Mouse (Mus musculus): ENCODE measurements at regions not wholly inside any gene's neighbourhood (a gene's known extent, or its start where the extent isn't known, plus 50 kb on each side); places are given as distances from the start of the nearest gene placed in this dataset.

DNA sequence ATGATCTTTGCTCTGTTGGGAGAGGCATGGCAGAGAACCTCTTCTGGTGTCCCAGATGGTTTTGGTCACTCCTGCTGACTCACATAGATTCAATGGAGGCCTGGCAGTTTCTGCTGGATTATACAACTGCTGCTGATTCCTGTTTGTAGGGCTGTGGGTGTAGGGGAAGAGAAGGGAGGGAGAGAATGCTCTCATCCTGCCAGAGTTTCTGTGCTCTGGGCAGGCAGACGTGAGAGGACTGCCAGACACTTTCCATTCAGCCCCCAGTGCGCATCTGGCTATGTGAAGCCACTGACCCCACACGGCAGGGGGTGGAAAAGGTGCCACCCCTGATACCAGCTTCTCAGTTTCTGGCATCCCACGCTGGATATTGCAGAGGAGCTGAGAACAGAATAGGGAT, 189.6 kb downstream of the Calcrl start:
- Histone ChIP-seq H3K4me3 (ENCODE audit: low read depth, low read length) (no peak overlapping the region), H3K4me1 (ENCODE audit: control insufficient read depth, insufficient read depth, low read length) (no peaks in the 10 kb centered on the region), H3K9ac (replicated peaks; ENCODE audit: low read length) (no peak overlapping the region), H3K9me3 (replicated peaks; ENCODE audit: control insufficient read depth, low read length) (no peaks in the 10 kb centered on the region), H3K27ac (replicated peaks; ENCODE audit: low read depth, low read length) (no peak overlapping the region), H3K27me3 (ENCODE audit: control insufficient read depth, insufficient read depth, low read length) (no peaks in the 10 kb centered on the region), H3K4me2 (ENCODE audit: low read depth, low read length) (no peak overlapping the region), H3K36me3 (replicated peaks; ENCODE audit: control insufficient read depth, insufficient read depth, low read depth, low read length) (no peaks in the 10 kb centered on the region)
- 73% methylated on average over 4 of the region's 4 CpGs for WGBS
- ATAC-seq (replicated peaks; ENCODE audit: insufficient number of reproducible peaks, low FRiP score, low TSS enrichment, low read depth) = no peak
- no peak for DNase-seq (ENCODE audit: low spot score)

DNA sequence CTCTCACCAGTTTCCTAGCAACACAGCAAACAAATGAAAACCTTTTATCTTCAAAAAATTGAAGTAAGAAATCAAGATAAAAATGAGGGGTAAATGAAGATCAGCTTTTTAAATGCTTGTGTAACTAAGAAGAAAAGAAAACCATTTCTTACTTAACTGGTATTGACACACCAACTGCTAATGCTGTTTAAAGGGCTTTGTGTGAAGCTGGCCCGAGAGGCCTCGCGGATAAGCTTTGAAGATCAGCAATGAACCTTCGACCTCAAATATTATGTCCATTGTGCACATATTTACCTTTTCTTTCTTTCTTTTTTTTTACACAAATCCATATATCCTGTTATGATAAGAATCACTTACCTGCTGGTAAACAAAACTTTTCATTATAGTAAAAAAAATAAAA, 184.0 kb downstream of the Calcrl start:
- H3K27ac ChIP-seq (replicated peaks; ENCODE audit: low read depth, low read length) = no peak overlapping the region
- no peaks in the 10 kb centered on the region for H3K9me3 ChIP-seq (replicated peaks; ENCODE audit: control insufficient read depth, low read length)
- no peak overlapping the region for H3K9ac ChIP-seq (replicated peaks; ENCODE audit: low read length)
- DNase-seq (ENCODE audit: low spot score) (no peak), ATAC-seq (replicated peaks; ENCODE audit: insufficient number of reproducible peaks, low FRiP score, low TSS enrichment, low read depth) (no peak)
- H3K4me3 ChIP-seq (ENCODE audit: low read depth, low read length) = no peak overlapping the region
- H3K4me2 ChIP-seq (ENCODE audit: low read depth, low read length) = no peak overlapping the region
- WGBS = 63% methylated on average over 4 of the region's 4 CpGs
- H3K27me3 ChIP-seq (ENCODE audit: control insufficient read depth, insufficient read depth, low read length) = no peaks in the 10 kb centered on the region
- H3K36me3 ChIP-seq (replicated peaks; ENCODE audit: control insufficient read depth, insufficient read depth, low read depth, low read length) = no peaks in the 10 kb centered on the region
- no peaks in the 10 kb centered on the region for H3K4me1 ChIP-seq (ENCODE audit: control insufficient read depth, insufficient read depth, low read length)

DNA sequence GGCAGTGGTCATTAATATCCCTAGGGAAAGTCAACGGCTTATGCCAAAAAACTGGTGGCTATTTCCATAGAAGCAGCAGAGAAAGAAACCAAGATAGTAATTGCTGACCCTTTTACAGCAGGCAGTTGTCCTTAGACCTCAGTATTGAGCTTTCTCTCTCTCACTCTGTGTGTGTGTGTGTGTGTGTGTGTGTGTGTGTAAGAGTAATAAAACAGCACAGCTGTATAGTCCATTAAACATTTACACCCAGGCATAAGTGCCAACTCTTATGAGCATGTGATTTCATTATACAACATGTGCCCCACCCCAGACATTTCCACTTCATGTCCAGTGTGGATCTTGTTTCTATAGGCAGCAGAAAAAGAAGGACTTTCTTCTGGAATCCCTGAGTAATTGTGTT, 183.2 kb downstream of the Calcrl start:
- Histone ChIP-seq H3K9ac (replicated peaks; ENCODE audit: low read length) (no peak overlapping the region), H3K36me3 (replicated peaks; ENCODE audit: control insufficient read depth, insufficient read depth, low read depth, low read length) (no peaks in the 10 kb centered on the region), H3K4me3 (ENCODE audit: low read depth, low read length) (no peak overlapping the region), H3K9me3 (replicated peaks; ENCODE audit: control insufficient read depth, low read length) (no peaks in the 10 kb centered on the region), H3K4me2 (ENCODE audit: low read depth, low read length) (no peak overlapping the region), H3K27me3 (ENCODE audit: control insufficient read depth, insufficient read depth, low read length) (no peaks in the 10 kb centered on the region), H3K4me1 (ENCODE audit: control insufficient read depth, insufficient read depth, low read length) (no peaks in the 10 kb centered on the region), H3K27ac (replicated peaks; ENCODE audit: low read depth, low read length) (no peak overlapping the region)
- 30% methylated on average over 1 of the region's 1 CpGs for WGBS
- DNase-seq (ENCODE audit: low spot score) (no peak), ATAC-seq (replicated peaks; ENCODE audit: insufficient number of reproducible peaks, low FRiP score, low TSS enrichment, low read depth) (no peak)

DNA sequence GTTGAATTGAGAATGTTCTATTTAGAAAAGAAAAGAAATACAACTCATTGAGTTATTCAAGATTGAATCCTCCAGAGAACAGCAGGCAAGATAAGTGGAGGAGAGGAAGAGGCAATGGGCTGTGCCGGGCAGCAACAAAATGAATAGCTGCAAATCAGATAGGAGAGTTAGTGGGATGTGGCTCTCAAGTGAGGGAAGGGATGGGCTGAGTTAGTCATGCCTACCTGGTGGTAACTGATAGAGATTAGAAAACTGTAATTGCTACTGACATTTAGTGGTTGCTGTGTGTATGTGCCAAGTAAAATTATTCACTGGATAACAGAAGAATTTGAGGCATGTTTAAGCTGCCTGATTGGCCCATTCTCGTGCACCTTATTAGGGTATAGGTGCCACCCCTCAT, 179.3 kb downstream of the Calcrl start:
- 72% methylated on average over 2 of the region's 2 CpGs for WGBS
- no peak for ATAC-seq (replicated peaks; ENCODE audit: insufficient number of reproducible peaks, low FRiP score, low TSS enrichment, low read depth)
- H3K4me3 ChIP-seq (ENCODE audit: low read depth, low read length) = no peak overlapping the region
- H3K36me3 ChIP-seq (replicated peaks; ENCODE audit: control insufficient read depth, insufficient read depth, low read depth, low read length) = no peaks in the 10 kb centered on the region
- H3K4me2 ChIP-seq (ENCODE audit: low read depth, low read length) = no peak overlapping the region
- H3K9me3 ChIP-seq (replicated peaks; ENCODE audit: control insufficient read depth, low read length) = no peaks in the 10 kb centered on the region
- no peaks in the 10 kb centered on the region for H3K4me1 ChIP-seq (ENCODE audit: control insufficient read depth, insufficient read depth, low read length)
- DNase-seq (ENCODE audit: low spot score) = no peak
- no peak overlapping the region for H3K9ac ChIP-seq (replicated peaks; ENCODE audit: low read length)
- no peaks in the 10 kb centered on the region for H3K27me3 ChIP-seq (ENCODE audit: control insufficient read depth, insufficient read depth, low read length)
- no peak overlapping the region for H3K27ac ChIP-seq (replicated peaks; ENCODE audit: low read depth, low read length)

DNA sequence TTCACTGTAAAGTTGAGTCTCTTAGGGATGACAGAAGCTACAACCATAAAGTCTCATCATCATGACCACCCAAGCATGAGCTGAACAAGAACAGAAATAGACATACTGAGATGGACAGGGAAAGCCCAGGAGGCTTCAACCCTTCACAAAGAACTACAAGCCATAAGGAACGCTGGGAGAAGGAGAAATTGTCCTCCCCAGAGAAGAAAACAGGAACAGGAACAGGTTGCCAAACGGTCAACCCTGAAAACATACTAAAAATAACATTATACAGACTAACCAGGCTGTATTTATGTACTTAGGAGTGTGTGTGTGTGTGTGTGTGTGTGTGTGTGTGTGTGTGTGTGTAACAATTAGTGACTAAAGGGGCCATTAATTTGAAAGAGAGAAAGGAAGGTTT, 178.6 kb downstream of the Calcrl start:
- H3K27me3 ChIP-seq (ENCODE audit: control insufficient read depth, insufficient read depth, low read length) = no peaks in the 10 kb centered on the region
- ATAC-seq (replicated peaks; ENCODE audit: insufficient number of reproducible peaks, low FRiP score, low TSS enrichment, low read depth) (no peak), DNase-seq (ENCODE audit: low spot score) (no peak)
- no peak overlapping the region for H3K9ac ChIP-seq (replicated peaks; ENCODE audit: low read length)
- no peak overlapping the region for H3K27ac ChIP-seq (replicated peaks; ENCODE audit: low read depth, low read length)
- no peak overlapping the region for H3K4me2 ChIP-seq (ENCODE audit: low read depth, low read length)
- no peak overlapping the region for H3K4me3 ChIP-seq (ENCODE audit: low read depth, low read length)
- H3K9me3 ChIP-seq (replicated peaks; ENCODE audit: control insufficient read depth, low read length) = no peaks in the 10 kb centered on the region
- H3K36me3 ChIP-seq (replicated peaks; ENCODE audit: control insufficient read depth, insufficient read depth, low read depth, low read length) = no peaks in the 10 kb centered on the region
- 57% methylated on average over 2 of the region's 2 CpGs for WGBS
- H3K4me1 ChIP-seq (ENCODE audit: control insufficient read depth, insufficient read depth, low read length) = no peaks in the 10 kb centered on the region

DNA sequence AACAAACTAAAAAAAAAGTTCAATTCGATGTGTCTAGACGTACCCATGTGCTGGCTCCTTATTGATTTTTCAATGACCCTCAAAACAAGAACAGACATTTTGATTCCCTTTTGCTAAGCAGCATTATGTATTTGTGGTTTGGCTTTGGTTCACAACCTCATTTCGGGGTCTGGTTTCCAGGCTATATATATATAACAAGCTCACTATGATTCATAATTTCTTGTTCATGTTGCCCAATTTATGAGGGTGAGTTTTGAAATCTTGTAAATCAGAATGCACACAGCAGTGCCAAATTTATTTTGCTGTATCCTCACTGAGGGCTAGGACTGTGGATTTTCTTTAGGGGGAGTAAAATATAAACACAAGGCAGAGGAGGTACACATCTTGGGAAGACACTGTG, 177.0 kb downstream of the Calcrl start:
- Histone ChIP-seq H3K4me2 (ENCODE audit: low read depth, low read length) (no peak overlapping the region), H3K4me1 (ENCODE audit: control insufficient read depth, insufficient read depth, low read length) (no peaks in the 10 kb centered on the region), H3K27me3 (ENCODE audit: control insufficient read depth, insufficient read depth, low read length) (no peaks in the 10 kb centered on the region), H3K36me3 (replicated peaks; ENCODE audit: control insufficient read depth, insufficient read depth, low read depth, low read length) (no peaks in the 10 kb centered on the region), H3K27ac (replicated peaks; ENCODE audit: low read depth, low read length) (no peak overlapping the region), H3K9me3 (replicated peaks; ENCODE audit: control insufficient read depth, low read length) (no peaks in the 10 kb centered on the region), H3K4me3 (ENCODE audit: low read depth, low read length) (no peak overlapping the region), H3K9ac (replicated peaks; ENCODE audit: low read length) (no peak overlapping the region)
- DNase-seq (ENCODE audit: low spot score) (no peak), ATAC-seq (replicated peaks; ENCODE audit: insufficient number of reproducible peaks, low FRiP score, low TSS enrichment, low read depth) (no peak)
- WGBS = 79% methylated on average over 3 of the region's 3 CpGs

DNA sequence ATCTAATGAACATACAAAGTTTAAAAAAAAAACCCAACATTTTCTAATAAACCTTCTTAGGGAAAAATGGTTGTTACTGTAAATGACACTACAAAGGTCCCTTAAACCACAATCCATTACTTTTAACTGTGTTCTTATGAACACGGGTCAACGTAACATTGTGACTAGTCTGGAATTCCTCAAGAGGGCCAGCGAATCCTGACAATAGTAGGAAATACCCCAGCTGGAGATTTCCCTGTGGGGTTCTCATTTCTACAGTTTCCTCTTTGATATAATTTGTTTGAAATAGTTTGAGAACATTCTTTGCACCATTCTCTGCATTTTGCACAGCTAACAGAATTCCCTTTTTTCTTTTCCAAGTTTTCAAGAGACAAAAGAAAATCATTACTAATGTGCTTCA, 175.3 kb downstream of the Calcrl start:
- no peak for ATAC-seq (replicated peaks; ENCODE audit: insufficient number of reproducible peaks, low FRiP score, low TSS enrichment, low read depth)
- no peak overlapping the region for H3K4me3 ChIP-seq (ENCODE audit: low read depth, low read length)

DNA sequence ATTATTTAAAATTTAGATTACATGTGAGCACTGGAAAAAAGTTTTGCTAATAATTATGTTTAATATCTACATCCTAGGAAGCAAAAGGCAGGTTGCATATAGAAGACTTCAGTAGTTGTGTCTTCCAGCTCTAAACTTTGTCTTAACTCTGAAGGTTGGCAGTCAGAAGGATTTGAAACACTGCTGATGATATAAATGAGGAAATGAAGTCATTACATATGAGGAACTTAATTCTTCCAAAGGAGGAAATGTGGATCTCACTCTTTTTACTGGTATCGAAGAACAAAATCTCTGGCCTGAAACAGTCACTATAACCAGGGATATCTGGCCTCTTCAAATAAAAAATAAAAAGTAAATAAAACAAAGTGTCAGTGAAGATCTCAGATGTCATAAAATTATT, 173.1 kb downstream of the Calcrl start:
- 90% methylated on average over 1 of the region's 1 CpGs for WGBS
- Histone ChIP-seq H3K9me3 (replicated peaks; ENCODE audit: control insufficient read depth, low read length) (no peaks in the 10 kb centered on the region), H3K4me3 (ENCODE audit: low read depth, low read length) (no peak overlapping the region), H3K4me2 (ENCODE audit: low read depth, low read length) (no peak overlapping the region), H3K27me3 (ENCODE audit: control insufficient read depth, insufficient read depth, low read length) (no peaks in the 10 kb centered on the region), H3K36me3 (replicated peaks; ENCODE audit: control insufficient read depth, insufficient read depth, low read depth, low read length) (no peaks in the 10 kb centered on the region), H3K27ac (replicated peaks; ENCODE audit: low read depth, low read length) (no peak overlapping the region), H3K4me1 (ENCODE audit: control insufficient read depth, insufficient read depth, low read length) (no peaks in the 10 kb centered on the region), H3K9ac (replicated peaks; ENCODE audit: low read length) (no peak overlapping the region)
- ATAC-seq (replicated peaks; ENCODE audit: insufficient number of reproducible peaks, low FRiP score, low TSS enrichment, low read depth) = no peak
- DNase-seq (ENCODE audit: low spot score) = no peak

More for the DNA sequence above, 175.3 kb downstream of the Calcrl start:
- WGBS = 43% methylated on average over 3 of the region's 3 CpGs
- H3K36me3 ChIP-seq (replicated peaks; ENCODE audit: control insufficient read depth, insufficient read depth, low read depth, low read length) = no peaks in the 10 kb centered on the region
- H3K27ac ChIP-seq (replicated peaks; ENCODE audit: low read depth, low read length) = no peak overlapping the region
- no peaks in the 10 kb centered on the region for H3K9me3 ChIP-seq (replicated peaks; ENCODE audit: control insufficient read depth, low read length)
- no peaks in the 10 kb centered on the region for H3K27me3 ChIP-seq (ENCODE audit: control insufficient read depth, insufficient read depth, low read length)
- no peak overlapping the region for H3K4me2 ChIP-seq (ENCODE audit: low read depth, low read length)
- no peak for DNase-seq (ENCODE audit: low spot score)
- H3K4me1 ChIP-seq (ENCODE audit: control insufficient read depth, insufficient read depth, low read length) = no peaks in the 10 kb centered on the region
- no peak overlapping the region for H3K9ac ChIP-seq (replicated peaks; ENCODE audit: low read length)

Measured in embryonic facial prominence, embryonic 11.5 days (tissue).